Mouse (Mus musculus) ES-E14 (cell line): ENCODE data around the gene Ttc3. TPM values are rescaled to one million over a fixed set of nuclear protein-coding genes. Genes with fewer than 3 reads are reported as not detected.

Experiments used
- DNase-seq: peaks from one replicate; pipeline ENCODE4 v3.0.0-alpha.2; 2013; ENCODE audit warnings: low read depth, low spot score
- H3K27ac ChIP-seq: 2 replicates; pipeline ENCODE4 v1.5.1; 2012; ENCODE audit warnings: low read depth, mild to moderate bottlenecking, low read length, moderate library complexity, mixed read lengths; ENCODE audit not compliant: poor library complexity, insufficient read depth, severe bottlenecking
- H3K36me3 ChIP-seq: 2 replicates; pipeline ENCODE4 v1.6.1; 2012; ENCODE audit warnings: mild to moderate bottlenecking, low read length, moderate library complexity, mixed read lengths; ENCODE audit not compliant: control insufficient read depth, poor library complexity, insufficient read depth, severe bottlenecking
- H3K4me1 ChIP-seq, 2 experiments: fragments of 150-350 bp in 1 of 2; sonication (generic) in 1 of 2; 2 replicates each; pipeline ENCODE4 v1.6.1; 2012; ENCODE audit warnings: low read length in 2 of 2, mild to moderate bottlenecking in 1 of 2, mixed read lengths in 1 of 2; ENCODE audit not compliant: control insufficient read depth in 2 of 2, insufficient read depth in 2 of 2, poor library complexity in 1 of 2
- H3K4me3 ChIP-seq, 2 experiments: fragments of 150-350 bp in 1 of 2; sonication (generic) in 1 of 2; 2 replicates each; pipeline ENCODE4 v1.5.1; 2012; ENCODE audit warnings: low read length in 2 of 2, low read depth in 1 of 2, mild to moderate bottlenecking in 1 of 2, mixed read lengths in 1 of 2; ENCODE audit not compliant: insufficient read depth in 1 of 2, poor library complexity in 1 of 2, severe bottlenecking in 1 of 2
- H3K9ac ChIP-seq: 2 replicates; pipeline ENCODE4 v1.6.1; 2012; ENCODE audit warnings: low read depth, mild to moderate bottlenecking, low read length, mixed read lengths; ENCODE audit not compliant: poor library complexity, insufficient read depth, severe bottlenecking
- H3K9me3 ChIP-seq: fragments of 150-350 bp; sonication (generic); 2 replicates; pipeline ENCODE4 v1.6.1; 2012; ENCODE audit warnings: low read depth, mild to moderate bottlenecking, low read length; ENCODE audit not compliant: control insufficient read depth, insufficient read depth
- CHD2 ChIP-seq: IDR thresholded peaks from 2 replicates; pipeline ENCODE4 v1.6.1; 2014; ENCODE audit warnings: mild to moderate bottlenecking, low read depth, low read length, inconsistent platforms
- HCFC1 ChIP-seq: IDR thresholded peaks from 2 replicates; pipeline ENCODE4 v1.6.1; 2012; ENCODE audit warnings: low read length, inconsistent platforms, borderline replicate concordance; ENCODE audit not compliant: insufficient read depth
- MAFK ChIP-seq: IDR thresholded peaks from 2 replicates; pipeline ENCODE4 v1.6.1; 2014; ENCODE audit warnings: mild to moderate bottlenecking, low read depth, low read length, inconsistent platforms; ENCODE audit not compliant: insufficient read depth
- ZC3H11A ChIP-seq: IDR thresholded peaks from 2 replicates; pipeline ENCODE4 v1.6.1; 2012; ENCODE audit warnings: low read depth, mild to moderate bottlenecking, inconsistent platforms, low read length, borderline replicate concordance
- ZNF384 ChIP-seq: IDR thresholded peaks from 2 replicates; pipeline ENCODE4 v1.6.1; 2012; ENCODE audit warnings: low read depth, low read length, inconsistent platforms
- in situ Hi-C, 2 experiments: fragments of 600-800 bp; cut with MboI; formaldehyde crosslinking; loops; one replicate each; pipeline ENCODE4 v1.15.1; 2025; ENCODE audit warnings: low sequenced_read_pairs in 2 of 2, inconsistent platforms in 1 of 2; ENCODE audit not compliant: unreplicated experiment in 2 of 2
- total RNA-seq: library from RNA; depleted of rRNA; stranded (reverse); fragments of 300-350 nt; gene quantifications from 2 replicates; pipeline ENCODE4 v1.2.3, GENCODE M21; 2012

Ttc3 gene
- total RNA-seq, 1 experiment = 64.2 TPM

GRCm38 (mm10) chr16:94348779-94349178 is 21.6 kb upstream of the Ttc3 start:
- TF ChIP-seq ZNF384 (no peak), HCFC1 (no peak), CHD2 (no peak), MAFK (no peak), ZC3H11A (no peak)

GRCm38 (mm10) chr16:94349588-94350286 is 20.7 kb upstream of the Ttc3 start:
- no peak for TF ChIP-seq HCFC1
- no peak for TF ChIP-seq CHD2
- no peak for TF ChIP-seq ZC3H11A
- TF ChIP-seq ZNF384 = no peak
- TF ChIP-seq MAFK = no peak
- no peaks in the 10 kb centered on the region for H3K9me3 ChIP-seq
- no peak overlapping the region for H3K27ac ChIP-seq
- DNase-seq = no peak
- in situ Hi-C loops = no loop called here
- H3K36me3 ChIP-seq = no peaks in the 10 kb centered on the region
- peaks cover 0 to 1% of the 10 kb centered on the region in 2 experiments; a peak in 1 of 4 replicates for H3K4me1 ChIP-seq
- no peak overlapping the region for H3K9ac ChIP-seq
- H3K4me3 ChIP-seq = no peak overlapping the region

More at GRCm38 (mm10) chr16:94348779-94349178, 21.6 kb upstream of the Ttc3 start:
- in situ Hi-C loops = no loop called here
- H3K36me3 ChIP-seq = no peaks in the 10 kb centered on the region
- no peak for DNase-seq
- no peak overlapping the region for H3K4me3 ChIP-seq
- no peak overlapping the region for H3K9ac ChIP-seq
- no peak overlapping the region for H3K27ac ChIP-seq
- no peaks in the 10 kb centered on the region for H3K4me1 ChIP-seq
- H3K9me3 ChIP-seq = no peaks in the 10 kb centered on the region

GRCm38 (mm10) chr16:94350287-94350677 is 20.1 kb upstream of the Ttc3 start:
- in situ Hi-C loops = no loop called here

GRCm38 (mm10) chr16:94354450-94354849 is 16.0 kb upstream of the Ttc3 start:
- DNase-seq = no peak
- H3K9ac ChIP-seq = no peak overlapping the region
- H3K4me1 ChIP-seq = peaks cover 0 to 1% of the 10 kb centered on the region in 2 experiments; a peak in 1 of 4 replicates
- in situ Hi-C loops = no loop called here
- no peaks in the 10 kb centered on the region for H3K9me3 ChIP-seq
- H3K27ac ChIP-seq = no peak overlapping the region
- no peak overlapping the region for H3K4me3 ChIP-seq
- TF ChIP-seq HCFC1 (no peak), ZNF384 (no peak), MAFK (no peak), CHD2 (no peak)
- no peaks in the 10 kb centered on the region for H3K36me3 ChIP-seq

More at GRCm38 (mm10) chr16:94350287-94350677, 20.1 kb upstream of the Ttc3 start:
- no peaks in the 10 kb centered on the region for H3K36me3 ChIP-seq
- no peaks in the 10 kb centered on the region for H3K9me3 ChIP-seq
- DNase-seq = no peak
- no peak overlapping the region for H3K4me3 ChIP-seq
- no peak for TF ChIP-seq ZNF384
- TF ChIP-seq ZC3H11A = no peak
- TF ChIP-seq MAFK = no peak
- TF ChIP-seq CHD2 = no peak
- TF ChIP-seq HCFC1 = no peak
- H3K27ac ChIP-seq = no peak overlapping the region
- H3K4me1 ChIP-seq = peaks cover 0 to 1% of the 10 kb centered on the region in 2 experiments; a peak in 1 of 4 replicates
- no peak overlapping the region for H3K9ac ChIP-seq

GRCm38 (mm10) chr16:94356046-94356445 is 14.4 kb upstream of the Ttc3 start:
- H3K36me3 ChIP-seq = no peaks in the 10 kb centered on the region
- H3K9ac ChIP-seq = no peak overlapping the region
- in situ Hi-C loops = no loop called here
- no peak overlapping the region for H3K27ac ChIP-seq
- peaks cover 0 to 1% of the 10 kb centered on the region in 2 experiments; a peak in 1 of 4 replicates for H3K4me1 ChIP-seq
- TF ChIP-seq ZNF384 = no peak
- TF ChIP-seq ZC3H11A = no peak
- no peak for TF ChIP-seq CHD2
- no peak for TF ChIP-seq HCFC1
- no peak for TF ChIP-seq MAFK
- H3K4me3 ChIP-seq = no peak overlapping the region
- no peak for DNase-seq
- no peaks in the 10 kb centered on the region for H3K9me3 ChIP-seq
